Mouse (Mus musculus): ENCODE data around the gene Hnrnpa3.
"Not testable (repeated sequence)": the region's sequence is repeated elsewhere in the genome, so short reads cannot be mapped to it uniquely, and the experiment has no call there.

Hnrnpa3 gene

GRCm38 (mm10) chr2:75658727-75659628 lies at the start of gene Hnrnpa3:
Gene Hnrnpa3 (plus strand): TSS chr2:75659261.
- DNase-seq (ENCODE audit: low spot score), result peak; percentile 99

DNA sequence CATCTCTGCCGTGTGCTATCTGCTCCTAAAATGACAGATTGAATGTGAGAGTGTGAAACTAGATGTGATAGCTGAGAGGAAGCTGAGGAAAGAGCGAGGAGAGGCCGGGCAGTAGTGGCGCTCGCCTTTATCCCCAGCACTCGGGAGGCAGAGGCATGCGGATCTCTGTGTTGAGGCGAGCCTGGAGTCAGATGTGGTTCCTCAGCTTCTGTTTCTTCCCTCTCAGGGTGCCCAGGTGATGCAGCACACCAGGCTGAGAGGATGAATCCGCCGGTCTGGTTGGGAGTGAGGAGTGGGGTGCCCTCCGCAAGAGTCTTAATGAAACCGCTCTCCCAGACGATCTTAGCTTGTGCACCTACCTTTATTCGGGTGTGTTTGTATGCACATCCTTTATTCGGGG lies 49.1 kb upstream of the Hnrnpa3 start:
- DNase-seq (ENCODE audit: low spot score), result no peak

- DNase-seq (ENCODE audit: low spot score), result not testable (repeated sequence)
Observed at GRCm38 (mm10) chr2:75610602-75611001, 48.5 kb upstream of the Hnrnpa3 start.

DNA sequence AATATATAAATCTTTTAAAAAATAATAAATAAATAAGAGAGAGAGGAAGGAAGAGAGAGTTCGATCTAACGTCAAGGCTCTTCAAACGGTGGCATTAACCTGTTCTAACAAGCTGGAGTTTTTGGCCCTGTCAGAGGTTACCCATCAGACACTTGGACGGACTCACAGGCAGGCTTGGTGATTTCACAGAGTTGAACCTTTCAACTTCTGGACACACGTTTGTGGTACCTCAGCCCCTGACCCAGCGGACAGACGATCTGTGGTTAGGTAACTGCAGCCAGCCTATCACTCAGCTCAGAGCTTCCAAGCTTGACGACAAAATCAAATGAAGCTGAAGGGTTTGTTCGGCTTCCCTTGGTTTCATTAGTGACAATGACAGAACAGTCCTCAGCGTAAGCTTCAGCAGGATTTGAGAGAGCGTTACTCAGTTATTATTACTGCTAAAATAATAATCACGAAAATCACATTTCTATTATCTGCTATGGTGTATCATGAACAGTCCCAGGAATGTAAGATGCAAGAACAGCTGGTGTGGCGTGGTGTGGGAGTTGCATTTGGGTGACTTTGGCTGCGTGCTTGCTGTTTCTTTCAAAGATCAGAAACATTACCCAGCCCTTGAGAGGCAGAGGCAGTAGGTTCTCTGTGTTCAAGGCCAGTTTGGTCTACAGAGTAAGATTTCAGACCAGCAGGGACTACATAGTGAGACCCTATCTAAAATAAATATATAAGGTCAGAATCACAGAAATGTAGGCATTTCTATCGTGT lies 47.8 kb upstream of the Hnrnpa3 start:
- DNase-seq (ENCODE audit: low spot score), result no peak

DNA sequence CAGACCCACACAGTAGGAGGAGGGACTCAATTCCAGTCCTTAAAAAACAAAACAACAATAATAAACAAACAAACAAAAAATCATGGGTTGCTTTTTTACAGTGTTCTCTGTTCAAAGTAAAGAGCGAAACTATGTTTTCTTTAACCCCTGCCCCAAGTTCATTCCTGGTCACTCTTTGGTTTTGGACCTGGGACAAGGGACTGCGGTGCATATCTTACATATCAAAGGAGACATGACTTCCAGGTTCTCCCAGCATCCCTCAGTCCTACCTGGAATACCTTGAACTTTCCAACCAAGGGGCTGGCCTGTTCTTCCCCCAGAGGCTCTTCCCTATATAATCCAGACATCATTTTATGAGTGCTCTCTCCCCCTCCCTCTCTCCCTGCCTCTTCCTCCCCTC lies 47.1 kb upstream of the Hnrnpa3 start:
- DNase-seq (ENCODE audit: low spot score), result no peak

DNA sequence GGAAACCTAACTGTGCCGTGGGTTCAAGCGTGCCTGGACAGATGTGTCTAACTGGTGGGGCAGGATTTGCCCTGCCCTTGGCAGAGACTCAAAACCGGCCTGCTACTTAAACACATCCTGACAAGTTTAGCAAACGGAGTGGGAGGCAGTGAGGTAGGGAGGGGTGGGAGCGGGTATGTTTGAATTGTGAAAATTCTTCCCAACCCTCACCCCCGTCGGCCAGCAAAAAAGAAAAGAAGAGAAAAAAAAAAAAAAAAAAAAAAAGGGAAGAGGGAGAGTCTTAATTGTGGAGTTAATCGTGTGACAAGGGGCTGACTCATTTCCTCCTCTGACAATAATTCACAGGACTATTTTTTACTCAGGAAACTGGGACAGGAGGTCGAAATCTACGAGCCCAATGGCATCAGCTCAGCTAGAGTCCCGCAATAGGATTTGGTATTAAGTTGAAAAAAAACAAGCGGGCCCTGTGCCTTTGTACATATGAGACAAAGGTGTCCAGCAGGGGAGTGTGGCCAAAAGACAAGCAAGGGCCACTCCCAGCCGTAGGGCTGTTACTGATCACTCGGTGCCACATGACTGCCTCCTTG lies 46.0 kb upstream of the Hnrnpa3 start:
- DNase-seq (ENCODE audit: low spot score), result peak; percentile 35

- no peak for DNase-seq (ENCODE audit: low spot score)
Observed at GRCm38 (mm10) chr2:75614577-75614976, 44.5 kb upstream of the Hnrnpa3 start.

GRCm38 (mm10) chr2:75616911-75617310 lies 42.1 kb upstream of the Hnrnpa3 start:
- DNase-seq (ENCODE audit: low spot score), result no peak

- no peak for DNase-seq (ENCODE audit: low spot score)
Observed at GRCm38 (mm10) chr2:75618712-75619111, 40.3 kb upstream of the Hnrnpa3 start.

DNA sequence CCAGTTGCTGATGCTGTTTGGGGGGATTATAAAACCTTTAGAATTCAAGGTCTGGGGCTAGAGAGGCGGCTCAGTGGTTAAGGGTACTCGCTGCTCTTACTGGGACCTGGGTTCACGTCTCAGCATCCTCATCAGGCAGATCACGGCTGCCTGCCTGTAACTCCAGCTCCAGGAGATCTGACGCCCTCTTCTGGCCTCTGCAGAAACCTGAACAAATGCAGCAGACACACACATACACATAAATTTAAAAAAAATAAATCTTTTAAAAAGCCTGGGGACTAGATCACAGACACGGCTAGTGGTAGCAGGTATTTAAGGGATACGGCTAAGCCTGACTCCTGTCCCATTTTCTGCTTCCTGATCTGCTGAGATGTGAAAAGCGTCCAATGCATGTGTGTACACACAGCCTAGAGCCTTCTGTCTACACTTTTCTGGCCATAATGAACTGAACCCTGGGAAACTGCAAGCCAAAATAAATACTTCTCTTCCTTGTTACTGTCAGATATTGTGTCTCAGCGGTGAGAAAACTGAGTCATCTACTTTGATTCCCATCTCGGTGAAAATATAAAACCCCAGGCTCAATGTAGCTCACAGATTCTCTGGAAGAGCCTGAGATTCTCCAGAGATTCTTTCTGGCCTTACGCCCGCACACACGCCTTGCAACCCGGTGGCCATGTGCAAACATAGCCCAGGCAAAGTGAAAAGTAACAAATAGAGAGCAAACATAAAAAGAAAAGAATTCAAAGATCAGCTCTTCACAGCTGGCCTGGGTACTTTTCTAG lies 37.0 kb upstream of the Hnrnpa3 start:
- DNase-seq (ENCODE audit: low spot score), result no peak

GRCm38 (mm10) chr2:75625086-75625485 lies 34.0 kb upstream of the Hnrnpa3 start:
- DNase-seq (ENCODE audit: low spot score), result no peak

DNA sequence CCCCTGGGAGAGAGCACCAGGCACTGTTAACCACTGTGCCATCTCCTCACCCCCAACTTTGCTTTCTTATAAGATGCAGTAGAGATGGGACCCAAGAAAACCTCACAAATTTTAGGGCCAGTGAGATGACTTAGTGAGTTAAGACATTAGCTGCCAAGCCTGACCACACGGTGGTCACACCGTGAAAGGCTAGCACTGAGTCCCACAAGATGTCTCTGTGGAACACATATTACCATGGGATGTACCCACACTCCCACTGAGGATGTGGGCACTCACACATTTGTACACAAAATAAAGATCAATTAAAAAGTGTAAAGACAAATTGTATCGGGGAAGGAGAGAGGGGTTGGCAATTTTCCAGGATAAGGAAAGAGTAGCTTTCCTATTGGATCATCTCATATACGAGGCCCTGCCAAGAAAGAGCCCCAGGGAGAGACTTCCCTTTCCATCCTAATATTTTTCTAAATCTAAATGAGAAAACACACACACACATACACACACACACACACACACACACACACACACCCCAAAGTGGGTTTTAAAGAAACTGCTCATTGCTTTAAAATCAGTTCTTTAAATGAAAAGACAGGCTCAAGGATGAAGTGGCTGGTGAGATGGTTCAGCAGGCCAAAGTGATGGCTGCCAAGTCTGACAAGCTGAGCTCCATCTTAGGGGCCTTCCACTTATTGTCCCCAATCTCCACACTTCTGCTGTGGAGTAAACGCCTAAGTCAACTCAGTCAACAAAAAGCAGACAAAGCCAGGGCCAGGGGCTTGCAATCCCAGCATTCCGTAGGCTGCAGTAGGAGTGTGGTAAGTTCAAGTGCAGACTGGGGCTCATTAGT lies 32.2 kb upstream of the Hnrnpa3 start:
- no peak for DNase-seq (ENCODE audit: low spot score)

- no peak for DNase-seq (ENCODE audit: low spot score)
Observed at GRCm38 (mm10) chr2:75628487-75628886, 30.6 kb upstream of the Hnrnpa3 start.

- DNase-seq (ENCODE audit: low spot score), result no peak
Observed at GRCm38 (mm10) chr2:75631421-75631820, 27.6 kb upstream of the Hnrnpa3 start.

DNA sequence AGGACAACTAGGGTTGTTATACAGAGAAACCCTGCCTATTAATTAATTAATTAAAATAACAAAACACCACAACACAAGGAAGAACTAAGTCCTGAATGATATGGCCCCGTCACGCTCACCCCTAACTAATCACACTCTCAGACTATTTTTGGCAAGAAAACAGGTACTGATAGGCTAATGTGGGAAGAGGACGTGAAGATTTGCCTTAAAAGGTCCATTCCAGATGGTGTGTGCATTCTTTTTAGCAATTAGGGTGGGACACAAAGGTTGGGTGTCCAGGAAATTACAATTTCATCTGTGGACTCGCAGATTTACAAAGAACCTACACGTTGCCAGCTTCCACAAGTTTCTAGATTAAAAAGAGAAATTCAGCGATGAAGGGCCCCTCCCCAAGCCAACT lies 27.0 kb upstream of the Hnrnpa3 start:
- DNase-seq (ENCODE audit: low spot score), result no peak

GRCm38 (mm10) chr2:75632721-75633181 lies 26.3 kb upstream of the Hnrnpa3 start:
- DNase-seq (ENCODE audit: low spot score), result no peak

DNA sequence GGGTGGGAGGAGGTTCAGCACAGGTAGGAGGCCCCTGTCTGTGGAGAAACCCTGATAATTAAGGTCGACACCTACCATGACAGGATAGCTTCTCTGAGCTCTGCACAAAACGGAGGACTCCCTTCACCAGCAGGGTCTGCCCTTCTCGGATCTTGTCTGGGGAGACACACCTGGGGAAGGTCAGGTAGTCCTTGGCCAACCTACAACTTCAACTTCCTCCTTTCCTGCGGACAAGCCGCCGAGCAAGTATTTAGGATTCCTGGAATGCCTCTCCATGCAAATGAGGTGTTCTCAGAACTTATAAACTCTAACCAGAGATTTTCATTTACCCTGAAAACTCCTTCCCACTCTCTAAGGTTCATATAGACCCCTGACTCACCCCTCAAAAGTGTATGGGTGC lies 25.7 kb upstream of the Hnrnpa3 start:
- no peak for DNase-seq (ENCODE audit: low spot score)

DNA sequence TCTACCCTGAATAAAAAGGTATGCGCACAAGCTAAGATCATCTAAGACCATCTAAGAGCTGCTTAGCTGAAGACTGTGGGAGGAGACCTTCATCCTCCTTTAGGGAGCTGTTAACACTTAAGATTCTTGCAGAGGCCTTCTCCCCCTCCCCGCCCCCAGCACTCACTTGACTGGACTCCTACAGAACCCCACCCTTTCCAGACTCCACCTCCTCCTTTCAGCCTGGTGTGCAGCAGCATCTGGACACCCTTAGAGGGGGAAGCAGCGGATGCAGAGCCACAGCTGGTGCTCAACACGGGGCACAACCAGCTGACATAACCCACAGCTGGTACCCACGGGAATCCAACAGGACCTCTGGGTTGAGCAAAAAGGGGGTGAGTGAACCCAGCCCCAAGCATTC lies 25.3 kb upstream of the Hnrnpa3 start:
- no peak for DNase-seq (ENCODE audit: low spot score)

DNA sequence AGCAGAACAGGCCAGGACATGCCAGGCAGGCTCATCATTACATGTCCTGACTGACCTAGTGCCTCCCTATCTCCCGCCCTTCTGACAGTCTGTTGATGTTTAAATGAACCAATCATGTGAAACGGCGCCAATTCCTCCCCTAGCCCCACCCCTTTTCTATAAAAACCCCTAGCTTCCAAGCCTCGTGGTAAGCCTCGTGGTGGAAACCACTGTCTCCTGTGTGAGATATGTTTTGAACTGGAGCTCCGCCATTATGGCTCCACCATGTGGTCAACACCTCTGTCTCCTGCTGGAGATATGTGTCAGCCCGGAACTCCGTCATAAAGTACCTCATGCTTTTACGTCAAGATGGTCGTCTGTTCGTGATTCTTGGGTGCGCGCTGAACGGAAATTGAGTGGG lies 24.6 kb upstream of the Hnrnpa3 start:
- not testable (repeated sequence) for DNase-seq (ENCODE audit: low spot score)

GRCm38 (mm10) chr2:75636261-75637054 lies 22.6 kb upstream of the Hnrnpa3 start:
- no peak for DNase-seq (ENCODE audit: low spot score)
